Mouse (Mus musculus) liver, embryonic 12.5 days (tissue): ENCODE data around the gene Sorbs1. TPM values are rescaled to one million over a fixed set of nuclear protein-coding genes. Genes with fewer than 3 reads are reported as not detected.
A peak's percentile ranks its signal among the peaks of the same experiment; 100 is the strongest.

Source experiments
- ATAC-seq: fragments of 200-750 bp; cut with Nextera tagmentation; 2 replicates; pipeline ENCODE4 v1.8.0; 2017; ENCODE audit warnings: moderate number of reproducible peaks, mild to moderate bottlenecking, moderate library complexity
- H3K27ac ChIP-seq: fragments of 300-500 bp; sonication (generic); 2 replicates; pipeline ENCODE4 v1.5.1; 2016; ENCODE audit warnings: mild to moderate bottlenecking
- H3K27me3 ChIP-seq: fragments of 300-500 bp; sonication (generic); replicated peaks from 2 replicates; pipeline ENCODE4 v1.6.1; 2016; ENCODE audit warnings: mild to moderate bottlenecking, moderate library complexity
- H3K36me3 ChIP-seq: fragments of 300-500 bp; sonication (generic); 2 replicates; pipeline ENCODE4 v1.6.1; 2016; ENCODE audit warnings: mild to moderate bottlenecking, moderate library complexity
- H3K4me1 ChIP-seq: fragments of 300-500 bp; sonication (generic); 2 replicates; pipeline ENCODE4 v1.6.1; 2016
- H3K4me2 ChIP-seq: fragments of 300-500 bp; sonication (generic); 2 replicates; pipeline ENCODE4 v1.6.1; 2016; ENCODE audit warnings: mild to moderate bottlenecking, moderate library complexity
- H3K4me3 ChIP-seq: fragments of 300-500 bp; sonication (generic); 2 replicates; pipeline ENCODE4 v1.5.1; 2016; ENCODE audit warnings: mild to moderate bottlenecking, moderate library complexity
- H3K9ac ChIP-seq: fragments of 300-500 bp; sonication (generic); 2 replicates; pipeline ENCODE4 v1.6.1; 2016; ENCODE audit warnings: mild to moderate bottlenecking, moderate library complexity
- H3K9me3 ChIP-seq: fragments of 300-500 bp; sonication (generic); replicated peaks from 2 replicates; pipeline ENCODE4 v1.6.1; 2016; ENCODE audit warnings: mild to moderate bottlenecking, moderate library complexity
- WGBS: fragments of 180-500 bp; shearing (Covaris S2); methylation state at CpG from one replicate; pipeline ENCODE4 v1.1.7; 2016; ENCODE audit not compliant: insufficient replicate concordance; 5-methylcytosine and 5-hydroxymethylcytosine counted together
- polyA plus RNA-seq: library from polyadenylated mRNA; unstranded; fragments of >200 nt; fragmentation: Nextera tagmentation; extraction: Ambion mirVana; gene quantifications from 2 replicates; pipeline ENCODE4 v1.2.1, GENCODE M21; 2016

The Sorbs1 gene
- polyA plus RNA-seq, 1 experiment from 2014 or later: 35.1 TPM

DNA sequence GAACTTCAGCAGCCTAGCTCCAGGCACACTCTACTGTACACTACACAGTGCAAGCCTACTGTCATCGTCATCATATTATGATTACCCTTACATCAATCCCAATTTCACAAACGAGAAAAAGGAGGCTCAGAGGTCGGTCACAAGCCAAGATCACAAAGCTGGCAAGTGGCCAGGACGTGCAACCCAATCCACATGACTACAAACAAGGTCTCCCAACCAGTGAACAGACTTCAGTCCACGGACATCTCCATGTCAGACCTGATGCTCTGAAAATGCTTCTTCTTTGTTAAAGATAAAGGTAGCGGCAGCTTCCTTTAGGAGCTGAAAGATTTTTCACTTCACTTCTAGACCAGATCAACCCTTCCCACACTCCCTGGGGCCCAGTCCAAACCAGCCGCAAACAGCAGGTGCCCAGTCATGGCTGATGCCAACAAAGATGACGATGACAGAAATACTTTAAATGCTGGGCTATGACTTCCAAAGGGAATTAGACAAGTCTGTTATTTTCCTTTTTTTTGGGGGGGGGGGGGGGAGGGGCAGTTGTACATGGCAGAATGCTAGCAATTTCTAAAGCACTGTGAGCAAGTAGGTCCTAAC lies 80.2 kb downstream of the Sorbs1 start:
- Histone ChIP-seq H3K9me3 (no peaks in the 10 kb centered on the region), H3K27me3 (no peaks in the 10 kb centered on the region), H3K9ac (no peak overlapping the region), H3K4me2 (no peak overlapping the region), H3K4me1 (peaks cover 37% of the 10 kb centered on the region), H3K36me3 (no peaks in the 10 kb centered on the region), H3K4me3 (no peak overlapping the region), H3K27ac (no peak overlapping the region)
- ATAC-seq: no peak
- 74% methylated on average over 8 of the region's 8 CpGs for WGBS

DNA sequence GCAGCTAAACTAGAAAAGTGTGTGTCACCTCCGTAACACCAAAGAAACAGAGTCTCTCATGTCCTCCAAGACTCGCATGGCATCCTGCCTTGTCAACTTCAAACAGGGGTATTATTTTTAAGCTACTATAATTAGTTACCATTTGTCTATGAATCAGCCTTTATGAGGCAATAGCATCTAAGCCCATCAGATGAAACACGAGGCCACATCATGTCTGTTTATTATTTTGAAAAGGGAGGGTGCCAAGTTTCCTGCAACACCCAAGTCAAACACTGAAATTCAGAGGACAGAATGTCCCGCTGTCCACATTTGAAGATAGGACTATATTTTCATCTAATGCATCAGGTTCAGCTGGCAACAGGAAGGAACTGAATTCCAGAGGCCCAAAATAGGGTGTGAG lies 81.6 kb downstream of the Sorbs1 start:
- no peak overlapping the region for H3K4me2 ChIP-seq
- H3K27me3 ChIP-seq: no peaks in the 10 kb centered on the region
- no peak overlapping the region for H3K4me3 ChIP-seq
- no peak overlapping the region for H3K27ac ChIP-seq
- ATAC-seq: no peak
- WGBS: 84% methylated on average over 4 of the region's 4 CpGs
- no peaks in the 10 kb centered on the region for H3K9me3 ChIP-seq
- H3K9ac ChIP-seq: no peak overlapping the region
- H3K36me3 ChIP-seq: no peaks in the 10 kb centered on the region
- peaks cover 23% of the 10 kb centered on the region for H3K4me1 ChIP-seq

GRCm38 (mm10) chr19:40429572-40429971 lies 84.0 kb downstream of the Sorbs1 start:
- Histone ChIP-seq H3K9ac (no peak overlapping the region), H3K4me1 (peaks cover 14% of the 10 kb centered on the region; the same call in 1 of the 2 replicates), H3K27ac (no peak overlapping the region), H3K9me3 (no peaks in the 10 kb centered on the region), H3K36me3 (no peaks in the 10 kb centered on the region), H3K4me3 (no peak overlapping the region), H3K27me3 (no peaks in the 10 kb centered on the region), H3K4me2 (no peak overlapping the region)
- ATAC-seq: no peak
- 69% methylated on average over 3 of the region's 3 CpGs for WGBS

GRCm38 (mm10) chr19:40429169-40429568 lies 84.4 kb downstream of the Sorbs1 start:
- no peak overlapping the region for H3K4me2 ChIP-seq
- no peaks in the 10 kb centered on the region for H3K9me3 ChIP-seq
- no peaks in the 10 kb centered on the region for H3K27me3 ChIP-seq
- no peaks in the 10 kb centered on the region for H3K36me3 ChIP-seq
- H3K9ac ChIP-seq: no peak overlapping the region
- no peak overlapping the region for H3K27ac ChIP-seq
- WGBS: 70% methylated on average over 3 of the region's 3 CpGs
- no peak for ATAC-seq
- no peak overlapping the region for H3K4me3 ChIP-seq
- H3K4me1 ChIP-seq: peaks cover 14% of the 10 kb centered on the region; the same call in 1 of the 2 replicates

DNA sequence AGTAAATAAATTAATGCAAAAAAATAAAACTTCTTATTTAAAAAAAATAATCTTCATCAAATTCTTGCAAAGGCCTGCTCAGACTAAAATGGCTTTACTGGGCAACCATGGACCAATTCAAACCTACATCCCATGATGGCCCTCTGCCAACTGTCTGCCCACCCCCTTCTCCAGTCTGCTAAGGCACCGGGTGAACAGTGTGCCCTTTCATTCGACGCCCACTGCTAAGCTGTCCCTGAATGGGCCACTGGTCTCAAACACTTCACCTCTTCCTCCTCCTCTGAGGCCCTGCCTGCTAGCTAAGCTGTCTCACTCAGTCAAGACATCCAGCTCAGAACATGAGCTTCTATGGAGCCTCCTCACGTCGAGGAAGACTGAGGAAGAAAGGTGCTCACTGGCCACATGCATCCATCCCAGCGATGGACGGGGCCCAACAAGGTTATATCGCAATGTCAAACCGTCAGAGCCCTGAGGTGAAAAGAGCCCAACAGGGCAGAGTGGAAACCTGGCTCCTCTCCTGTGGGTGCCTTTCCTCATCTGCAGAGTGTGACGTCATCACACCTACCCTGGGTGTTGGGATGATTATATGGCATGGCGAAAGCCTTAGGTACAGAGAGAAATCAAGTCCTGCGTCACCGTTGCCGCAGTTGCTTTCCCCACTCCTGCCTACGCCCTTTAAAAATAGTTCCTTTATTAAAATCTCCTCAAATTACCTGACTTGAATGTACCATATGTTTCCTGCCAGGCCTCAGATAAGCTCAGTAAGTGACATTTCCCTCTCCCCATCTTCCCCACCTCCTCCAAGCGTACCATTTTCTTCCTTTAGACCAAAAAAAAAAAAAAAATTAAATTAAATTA lies 87.2 kb downstream of the Sorbs1 start:
- Histone ChIP-seq H3K4me2 (no peak overlapping the region), H3K4me3 (no peak overlapping the region), H3K9me3 (no peaks in the 10 kb centered on the region), H3K9ac (no peak overlapping the region), H3K27ac (no peak overlapping the region), H3K4me1 (peaks cover 14% of the 10 kb centered on the region; the same call in 1 of the 2 replicates), H3K27me3 (no peaks in the 10 kb centered on the region), H3K36me3 (no peaks in the 10 kb centered on the region)
- WGBS: 85% methylated on average over 16 of the region's 16 CpGs
- no peak for ATAC-seq

DNA sequence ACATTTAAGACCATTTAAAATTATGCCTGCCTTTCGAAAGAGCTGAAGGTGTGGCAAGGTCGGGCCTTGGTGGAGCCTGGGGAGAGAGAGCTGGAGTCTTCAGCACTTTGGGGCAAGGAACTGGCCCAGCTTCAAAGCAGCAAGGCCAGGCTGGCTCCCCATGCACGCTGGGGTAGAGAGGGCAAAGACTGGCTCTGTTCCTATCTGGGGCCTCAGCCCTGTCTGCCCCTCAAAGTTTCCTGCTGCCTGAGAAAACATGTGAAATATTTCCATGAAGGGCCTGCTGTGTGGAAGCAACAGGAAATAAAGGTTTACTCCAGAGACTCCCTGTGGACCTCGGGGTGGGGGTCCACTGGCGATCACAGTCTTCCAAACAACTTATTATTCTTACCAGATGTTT lies 88.3 kb downstream of the Sorbs1 start:
- H3K27ac ChIP-seq: no peak overlapping the region
- WGBS: 51% methylated on average over 5 of the region's 5 CpGs
- H3K4me2 ChIP-seq: no peak overlapping the region
- H3K4me1 ChIP-seq: peaks cover 13% of the 10 kb centered on the region; the same call in 1 of the 2 replicates
- no peak overlapping the region for H3K9ac ChIP-seq
- no peak for ATAC-seq
- no peaks in the 10 kb centered on the region for H3K36me3 ChIP-seq
- H3K4me3 ChIP-seq: no peak overlapping the region
- H3K27me3 ChIP-seq: no peaks in the 10 kb centered on the region
- no peaks in the 10 kb centered on the region for H3K9me3 ChIP-seq

DNA sequence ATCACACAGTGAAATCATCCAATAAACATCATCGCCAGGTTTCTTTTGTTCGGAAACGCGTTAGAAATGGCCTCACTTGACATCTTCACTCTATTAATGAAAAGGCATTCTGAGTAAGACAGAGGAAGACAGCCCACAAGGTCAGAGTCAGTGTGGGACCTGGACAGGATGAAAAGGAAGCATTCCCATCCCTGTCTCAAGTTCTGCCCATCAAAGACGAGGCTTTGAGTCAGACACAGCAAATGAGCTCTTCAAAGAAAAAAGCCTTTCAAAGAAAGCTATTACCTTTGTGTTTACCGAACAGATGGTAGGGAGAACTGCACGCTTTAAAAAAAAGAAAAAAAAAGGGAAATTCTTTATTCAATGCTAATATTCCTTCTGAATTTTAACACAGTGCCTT lies 92.5 kb downstream of the Sorbs1 start:
- H3K4me1 ChIP-seq: no peaks in the 10 kb centered on the region
- WGBS: 82% methylated on average over 7 of the region's 7 CpGs
- no peak overlapping the region for H3K4me3 ChIP-seq
- no peak overlapping the region for H3K4me2 ChIP-seq
- H3K27ac ChIP-seq: no peak overlapping the region
- H3K36me3 ChIP-seq: no peaks in the 10 kb centered on the region; the same call in 1 of the 2 replicates
- H3K9me3 ChIP-seq: no peaks in the 10 kb centered on the region
- no peak overlapping the region for H3K9ac ChIP-seq
- ATAC-seq: no peak
- H3K27me3 ChIP-seq: no peaks in the 10 kb centered on the region

DNA sequence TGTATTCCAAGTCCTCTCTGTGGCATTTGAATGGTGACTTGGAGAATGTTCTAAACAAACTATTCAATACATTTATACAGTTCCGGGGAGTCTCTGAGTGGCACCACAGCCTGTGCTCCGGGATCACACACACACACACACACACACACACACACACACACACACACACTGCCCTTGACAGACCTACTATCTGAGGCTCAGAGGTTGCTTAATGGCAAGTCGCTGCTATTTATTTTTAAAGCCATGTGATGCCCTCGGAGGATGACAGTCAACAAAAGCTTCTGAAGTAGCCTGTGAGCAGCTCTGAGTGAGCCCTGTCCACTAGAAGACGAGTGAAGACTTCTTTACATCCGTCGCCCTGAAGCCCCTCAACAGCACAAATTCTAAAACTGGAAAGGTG lies 94.3 kb downstream of the Sorbs1 start:
- no peak overlapping the region for H3K4me3 ChIP-seq
- peaks cover 12% of the 10 kb centered on the region for H3K4me1 ChIP-seq
- H3K4me2 ChIP-seq: no peak overlapping the region
- H3K36me3 ChIP-seq: no peaks in the 10 kb centered on the region; the same call in 1 of the 2 replicates
- H3K27ac ChIP-seq: no peak overlapping the region
- no peak for ATAC-seq
- no peaks in the 10 kb centered on the region for H3K9me3 ChIP-seq
- no peaks in the 10 kb centered on the region for H3K27me3 ChIP-seq
- H3K9ac ChIP-seq: no peak overlapping the region
- WGBS: 73% methylated on average over 6 of the region's 7 CpGs

DNA sequence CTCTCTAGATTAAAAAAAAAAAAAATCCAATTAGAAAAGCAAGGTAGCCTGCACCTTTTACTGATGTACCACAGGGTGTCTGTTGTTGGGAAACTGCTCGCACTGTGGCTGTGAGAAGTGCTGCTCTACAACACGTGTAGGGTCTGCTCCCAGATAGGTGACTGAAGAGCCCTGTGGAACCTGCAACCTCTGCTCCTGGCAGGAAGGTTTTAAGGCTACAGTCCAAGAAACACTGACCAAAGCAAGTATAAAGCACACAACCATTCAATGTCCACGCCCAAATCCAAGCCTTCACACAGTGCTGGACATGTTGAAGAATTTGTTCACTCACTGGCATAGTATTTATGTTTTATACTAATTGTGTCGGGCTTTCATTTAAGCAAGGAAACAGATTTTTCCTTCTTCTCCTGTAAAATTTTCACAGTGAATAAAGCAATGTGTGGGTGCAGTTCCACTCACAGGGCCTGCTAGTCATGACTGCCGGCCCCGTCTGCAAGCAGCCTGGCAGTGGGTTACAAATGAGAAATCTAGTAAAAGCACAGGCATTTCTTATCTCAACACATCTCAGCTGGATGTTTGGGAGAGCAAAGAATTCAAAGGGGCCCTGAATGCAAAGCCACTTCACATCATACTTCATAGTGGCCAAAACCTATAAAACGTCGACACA lies 96.3 kb downstream of the Sorbs1 start:
- H3K9me3 ChIP-seq: no peaks in the 10 kb centered on the region
- H3K4me3 ChIP-seq: no peak overlapping the region
- no peak overlapping the region for H3K9ac ChIP-seq
- H3K27me3 ChIP-seq: no peaks in the 10 kb centered on the region
- H3K4me2 ChIP-seq: no peak overlapping the region
- no peak overlapping the region for H3K27ac ChIP-seq
- H3K36me3 ChIP-seq: no peaks in the 10 kb centered on the region; the same call in 1 of the 2 replicates
- H3K4me1 ChIP-seq: peaks cover 16% of the 10 kb centered on the region
- ATAC-seq: no peak
- 76% methylated on average over 8 of the region's 8 CpGs for WGBS

DNA sequence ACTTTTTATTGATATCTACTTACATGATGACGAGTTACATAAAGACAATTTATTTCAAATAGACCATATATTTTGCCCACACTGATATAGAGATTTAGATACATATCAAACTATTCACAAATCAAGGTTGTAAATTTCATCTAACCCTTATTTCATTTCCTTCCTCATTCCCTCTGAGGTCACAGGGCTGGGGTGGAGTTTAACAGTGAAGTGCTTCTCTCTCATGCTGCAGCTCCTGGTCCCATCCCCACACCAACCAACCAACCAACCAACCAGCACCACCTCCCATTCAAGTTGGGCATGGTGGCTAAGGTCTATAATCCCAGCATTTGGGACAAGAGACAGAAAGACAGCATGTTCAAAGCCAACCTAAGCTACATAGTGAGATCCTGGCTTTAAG lies 97.9 kb downstream of the Sorbs1 start:
- WGBS: 81% methylated on average over 1 of the region's 1 CpGs
- H3K27ac ChIP-seq: 0 out of 2 replicates have a peak overlapping the region, but pooled peaks have one; percentile 3
- H3K9me3 ChIP-seq: no peaks in the 10 kb centered on the region
- peaks cover 16% of the 10 kb centered on the region for H3K4me1 ChIP-seq
- H3K27me3 ChIP-seq: no peaks in the 10 kb centered on the region
- no peaks in the 10 kb centered on the region; the same call in 1 of the 2 replicates for H3K36me3 ChIP-seq
- H3K4me3 ChIP-seq: no peak overlapping the region
- no peak overlapping the region for H3K4me2 ChIP-seq
- H3K9ac ChIP-seq: no peak overlapping the region
- ATAC-seq: no peak

DNA sequence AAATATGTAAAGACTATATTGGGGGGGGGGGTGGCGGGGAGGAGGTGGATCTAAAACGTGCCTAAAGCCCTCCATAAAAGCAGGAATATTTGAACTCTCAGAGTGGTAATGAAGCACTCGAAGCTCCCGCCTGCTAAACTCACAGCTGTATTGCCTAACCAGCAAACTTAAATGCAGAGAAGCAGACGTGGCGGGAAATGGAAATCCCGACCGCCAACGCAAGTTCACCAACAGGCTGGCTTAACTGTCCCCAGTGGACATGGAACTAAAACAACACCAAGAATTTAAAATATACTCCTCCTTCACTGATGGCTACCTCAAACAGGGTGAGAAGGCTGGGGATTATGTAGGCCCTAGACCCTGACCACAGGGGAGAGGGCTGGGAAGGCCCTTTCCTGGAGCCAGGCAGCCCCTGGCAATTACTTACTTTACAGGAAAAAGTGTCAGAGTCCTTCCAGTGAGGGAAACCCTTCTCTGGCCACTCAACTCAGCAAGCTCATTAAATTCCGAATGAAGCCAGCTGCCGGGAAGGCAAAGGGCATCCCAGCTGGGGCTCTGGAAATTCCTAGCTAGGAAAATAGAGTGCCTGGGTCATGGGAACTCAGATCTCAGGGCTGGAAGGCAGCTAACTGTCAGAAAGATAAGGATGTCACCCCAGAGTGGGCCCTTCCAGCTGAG lies 98.6 kb downstream of the Sorbs1 start:
- H3K36me3 ChIP-seq: no peaks in the 10 kb centered on the region; the same call in 1 of the 2 replicates
- no peaks in the 10 kb centered on the region for H3K27me3 ChIP-seq
- H3K9ac ChIP-seq: no peak overlapping the region
- ATAC-seq: no peak
- H3K4me3 ChIP-seq: no peak overlapping the region
- no peaks in the 10 kb centered on the region for H3K9me3 ChIP-seq
- peaks cover 21% of the 10 kb centered on the region for H3K4me1 ChIP-seq
- no peak overlapping the region for H3K4me2 ChIP-seq
- WGBS: 67% methylated on average over 11 of the region's 11 CpGs
- H3K27ac ChIP-seq: peak overlapping the region; percentile 78
